In genomic region chr13:41571368-41572350, GRCm38 (mm10) we compare ENCODE assay signal across 8 mouse cellular contexts. TPM values are rescaled to one million over a fixed set of nuclear protein-coding genes. Genes with fewer than 3 reads are reported as not detected.
DNase-seq lines count a peak whose midpoint lies in the region; ATAC-seq and TF ChIP-seq lines count a peak whose summit lies in the region.

No protein-coding gene starts in this region.

- no peak for TF ChIP-seq POLR2A in liver, adult 2 months (IDR thresholded peaks at IDR 0.05; ENCODE audit: extremely low read depth, insufficient read depth, low read length)

- no peak for ATAC-seq in kidney, postnatal 0 days (replicated peaks; ENCODE audit: low FRiP score, low read depth)
- peak; percentile 58 for ATAC-seq in neural tube, embryonic 12.5 days (ENCODE audit: low FRiP score, low read depth)

- intact Hi-C loops in gastrocnemius, postnatal 14 days (cut with DNase I; ENCODE audit: low total_unique reads), result loop anchor here (5.0 to 10.0 kb wide), 4 partner anchors 63 to 427 kb away; no protein-coding TSS in a partner anchor

- no peaks in the 10 kb centered on the region for H3K79me2 ChIP-seq in liver, adult 2 months (ENCODE audit: control insufficient read depth, insufficient read depth, low read length)

- H3K36me3 ChIP-seq in kidney, postnatal 0 days (ENCODE audit: insufficient read depth, low read length), result no peaks in the 10 kb centered on the region
- H3K36me3 ChIP-seq in liver, adult 2 months (ENCODE audit: control insufficient read depth, insufficient read depth, low read length), result no peaks in the 10 kb centered on the region
- no peaks in the 10 kb centered on the region for H3K36me3 ChIP-seq in neural tube, embryonic 12.5 days

- H3K4me2 ChIP-seq in kidney, postnatal 0 days (ENCODE audit: low read length), result no peak overlapping the region
- peak overlapping the region; percentile 44 for H3K4me2 ChIP-seq in neural tube, embryonic 12.5 days (replicated peaks)

- H3K9ac ChIP-seq in kidney, postnatal 0 days (ENCODE audit: low read depth, low read length), result no peak overlapping the region
- no peak overlapping the region for H3K9ac ChIP-seq in liver, adult 2 months (ENCODE audit: low read depth, low read length)
- no peak overlapping the region for H3K9ac ChIP-seq in neural tube, embryonic 12.5 days

- H3K4me3 ChIP-seq in kidney, postnatal 0 days (replicated peaks; ENCODE audit: low read depth, low read length), result no peak overlapping the region
- H3K4me3 ChIP-seq in liver, adult 2 months (ENCODE audit: insufficient read depth, low read depth, low read length), result no peak overlapping the region
- H3K4me3 ChIP-seq in neural tube, embryonic 12.5 days, result no peak overlapping the region

- no peaks in the 10 kb centered on the region for H3K27me3 ChIP-seq in kidney, postnatal 0 days (ENCODE audit: insufficient read depth, low read length)
- no peaks in the 10 kb centered on the region for H3K27me3 ChIP-seq in liver, adult 2 months (ENCODE audit: control insufficient read depth, insufficient read depth, low read length)
- 0 out of 2 replicates have a peak, but pooled peaks cover 3% of the 10 kb centered on the region for H3K27me3 ChIP-seq in neural tube, embryonic 12.5 days (replicated peaks)

- H3K4me1 ChIP-seq in kidney, postnatal 0 days (replicated peaks; ENCODE audit: insufficient read depth, low read length), result no peaks in the 10 kb centered on the region
- H3K4me1 ChIP-seq in liver, adult 2 months (ENCODE audit: control insufficient read depth, insufficient read depth, low read length), result peaks cover 3% of the 10 kb centered on the region; the same call in 1 of the 2 replicates
- H3K4me1 ChIP-seq in neural tube, embryonic 12.5 days, result 0 out of 2 replicates have a peak, but pooled peaks cover 4% of the 10 kb centered on the region

- no peaks in the 10 kb centered on the region for H3K9me3 ChIP-seq in kidney, postnatal 0 days (replicated peaks; ENCODE audit: low read length)
- no peaks in the 10 kb centered on the region for H3K9me3 ChIP-seq in neural tube, embryonic 12.5 days

- 41% methylated on average over 13 of the region's 13 CpGs for WGBS in kidney, postnatal 0 days
- 67% methylated on average over 13 of the region's 13 CpGs for WGBS in liver, adult 2 months
- WGBS in neural tube, embryonic 12.5 days, result 18% methylated on average over 13 of the region's 13 CpGs

- TF ChIP-seq CTCF in kidney, postnatal 0 days (IDR thresholded peaks at IDR 0.05; ENCODE audit: low read depth), result peak; percentile 100
- TF ChIP-seq CTCF in liver, adult 2 months (IDR thresholded peaks at IDR 0.05; ENCODE audit: low read depth, low read length), result peak; percentile 46

- peak; percentile 93 for DNase-seq in CD4-positive, CD25-positive, alpha-beta regulatory T cell, adult 2 months (ENCODE audit: low read depth, low spot score)
- DNase-seq in adrenal gland, adult 2 months, result peak; percentile 80
- DNase-seq in embryo, embryonic 10.5 days (ENCODE audit: low spot score), result peak; percentile 98
- peak; percentile 51 for DNase-seq in gastrocnemius, postnatal 14 days
- peak; percentile 93 for DNase-seq in kidney, postnatal 0 days (ENCODE audit: low spot score)
- DNase-seq in liver, adult 2 months (ENCODE audit: extremely low read depth, low read depth, low spot score), result peak; percentile 79
- DNase-seq in testis, postnatal 14 days (ENCODE audit: low spot score), result peak; percentile 44

- no peak overlapping the region for H3K27ac ChIP-seq in kidney, postnatal 0 days
- no peak overlapping the region for H3K27ac ChIP-seq in liver, adult 2 months (replicated peaks; ENCODE audit: insufficient read depth, low read depth, low read length)
- no peak overlapping the region for H3K27ac ChIP-seq in neural tube, embryonic 12.5 days

RNA-seq across cellular contexts. Expression of gene Tmem170b, which starts 34.0 kb away (rescaled TPM):
- 10 to 100 TPM; 16.6 to 22.1 TPM for total RNA-seq in adrenal gland, adult 2 months (2021)
- polyA plus RNA-seq in adrenal gland, adult 2 months (2012; rRNA removed), result 5.6 and 10.1 TPM in 2 replicates
- 10 to 100 TPM; 16.7 to 17.1 TPM for total RNA-seq in gastrocnemius, postnatal 14 days (2021)
- polyA plus RNA-seq in kidney, postnatal 0 days (2015; fragmentation: Nextera tagmentation; extraction: Ambion mirVana), result 6.8 and 7.0 TPM in 2 replicates
- 9.5 and 11.4 TPM in 2 replicates for total RNA-seq in liver, adult 2 months (2014; rRNA removed)
- 4.4 and 5.6 TPM in 2 replicates for polyA plus RNA-seq in liver, adult 2 months (2012; rRNA removed)
- 25.4 and 27.4 TPM in 2 replicates for polyA plus RNA-seq in neural tube, embryonic 12.5 days (2016; fragmentation: Nextera tagmentation; extraction: Ambion mirVana)

Comparison
In these comparisons a context has a peak if more than half of its experiments do, and no peak if none do; other contexts are left out.
1. DNase-seq: peak in every context shown above with its lines; median percentile 98 in embryo, embryonic 10.5 days; 93 in CD4-positive, CD25-positive, alpha-beta regulatory T cell, adult 2 months; 93 in kidney, postnatal 0 days; 80 in adrenal gland, adult 2 months; 79 in liver, adult 2 months; 51 in gastrocnemius, postnatal 14 days; 44 in testis, postnatal 14 days.